In genomic region chr1:135283826-135284291, GRCm38 (mm10) we compare ENCODE assay signal across 8 mouse cellular contexts. TPM values are rescaled to one million over a fixed set of nuclear protein-coding genes. Genes with fewer than 3 reads are reported as not detected.
A peak's percentile ranks its signal among the peaks of the same experiment; 100 is the strongest.
DNase-seq lines count a peak whose midpoint lies in the region; ATAC-seq lines count a peak whose summit lies in the region.

TSS of gene Rnpep (minus strand) at chr1:135284084.

- H3K4me1 ChIP-seq in hindbrain, embryonic 15.5 days (replicated peaks) = peaks cover 36% of the 10 kb centered on the region

- 0% methylated on average over 35 of the region's 39 CpGs for WGBS in hindbrain, embryonic 15.5 days

- H3K27ac ChIP-seq in hindbrain, embryonic 15.5 days (replicated peaks) = peak within 1 kb of the TSS; percentile 86

- peak within 1 kb of the TSS; percentile 83 for H3K4me2 ChIP-seq in hindbrain, embryonic 15.5 days

- H3K9ac ChIP-seq in hindbrain, embryonic 15.5 days = peak within 1 kb of the TSS; percentile 92

- peaks cover 3% of the 10 kb centered on the region for H3K36me3 ChIP-seq in hindbrain, embryonic 15.5 days

- peak within 1 kb of the TSS; percentile 81 for H3K4me3 ChIP-seq in hindbrain, embryonic 15.5 days

- H3K9me3 ChIP-seq in hindbrain, embryonic 15.5 days = no peaks in the 10 kb centered on the region

- no peaks in the 10 kb centered on the region for H3K27me3 ChIP-seq in hindbrain, embryonic 15.5 days

- DNase-seq in ZHBTc4 (ENCODE audit: low read depth, low spot score) = peak; percentile 94
- peak; percentile 36 to 67 for DNase-seq in cerebellum, postnatal 4 days (ENCODE audit: low spot score in 2 of 2)
- DNase-seq in gastrocnemius, adult 18-20 months (ENCODE audit: low spot score) = peak; percentile 53
- DNase-seq in left cerebral cortex, adult 11 months (ENCODE audit: low spot score) = peak; percentile 57
- DNase-seq in lung, postnatal 36 days = peak; percentile 74
- DNase-seq in retina, postnatal 1 day = peak; percentile 86
- peak; percentile 68 for DNase-seq in urinary bladder, adult 2 months (ENCODE audit: low spot score)

- peak; percentile 92 for ATAC-seq in hindbrain, embryonic 15.5 days (ENCODE audit: low FRiP score, low read depth)

RNA-seq across cellular contexts. Expression of gene Rnpep, which starts in this region (rescaled TPM):
- total RNA-seq in gastrocnemius, adult 18-20 months (2021) = 10 to 100 TPM; 11.6 to 12.1 TPM
- 102 and 106 TPM in 2 replicates for polyA plus RNA-seq in hindbrain, embryonic 15.5 days (2015; fragmentation: Nextera tagmentation; extraction: Ambion mirVana)
- polyA plus RNA-seq in urinary bladder, adult 2 months (2012; rRNA removed) = 46.6 and 55.6 TPM in 2 replicates

Comparison
In these comparisons a context has a peak if more than half of its experiments do, and no peak if none do; other contexts are left out.
1. Peak in every context shown above with its lines: DNase-seq, ATAC-seq, H3K4me3 ChIP-seq and H3K27ac ChIP-seq.